Mouse (Mus musculus) urinary bladder, postnatal 14 days (tissue): ENCODE data around the gene Atf7ip.

Experiments used
- DNase-seq: peaks from one replicate; pipeline ENCODE4 v3.0.0; 2021; ENCODE audit warnings: low spot score

Gene Atf7ip

GRCm38 (mm10) chr6:136524751-136525150 lies 18.8 kb downstream of the Atf7ip start:
- DNase-seq, result peak; percentile 35

- no peak for DNase-seq
Observed at GRCm38 (mm10) chr6:136525567-136525966, 19.6 kb downstream of the Atf7ip start.

- no peak for DNase-seq
Observed at GRCm38 (mm10) chr6:136529156-136529555, 23.2 kb downstream of the Atf7ip start.

GRCm38 (mm10) chr6:136531792-136532230 lies 25.8 kb downstream of the Atf7ip start:
- peak; percentile 36 for DNase-seq

GRCm38 (mm10) chr6:136532535-136533291 lies 26.7 kb downstream of the Atf7ip start:
- peak; percentile 74 for DNase-seq

GRCm38 (mm10) chr6:136533804-136534203 lies 27.8 kb downstream of the Atf7ip start:
- no peak for DNase-seq

- DNase-seq, result no peak
Observed at GRCm38 (mm10) chr6:136534444-136534843, 28.5 kb downstream of the Atf7ip start.

- DNase-seq, result no peak
Observed at GRCm38 (mm10) chr6:136535176-136535575, 29.2 kb downstream of the Atf7ip start.

GRCm38 (mm10) chr6:136536121-136536520 lies 30.2 kb downstream of the Atf7ip start:
- DNase-seq, result no peak

- DNase-seq, result no peak
Observed at GRCm38 (mm10) chr6:136541350-136541749, 35.4 kb downstream of the Atf7ip start.

GRCm38 (mm10) chr6:136542105-136542504 lies 36.1 kb downstream of the Atf7ip start:
- no peak for DNase-seq

- peak; percentile 46 for DNase-seq
Observed at GRCm38 (mm10) chr6:136543164-136543563, 37.2 kb downstream of the Atf7ip start.

- no peak for DNase-seq
Observed at GRCm38 (mm10) chr6:136545284-136545870, 39.4 kb downstream of the Atf7ip start.

- DNase-seq, result no peak
Observed at GRCm38 (mm10) chr6:136546286-136546685, 40.3 kb downstream of the Atf7ip start.

- no peak for DNase-seq
Observed at GRCm38 (mm10) chr6:136546987-136547386, 41.0 kb downstream of the Atf7ip start.

- DNase-seq, result peak; percentile 32
Observed at GRCm38 (mm10) chr6:136548041-136548770, 42.2 kb downstream of the Atf7ip start.

- no peak for DNase-seq
Observed at GRCm38 (mm10) chr6:136548796-136549195, 42.8 kb downstream of the Atf7ip start.

- DNase-seq, result no peak
Observed at GRCm38 (mm10) chr6:136549606-136550005, 43.6 kb downstream of the Atf7ip start.

- no peak for DNase-seq
Observed at GRCm38 (mm10) chr6:136550596-136551304, 44.8 kb downstream of the Atf7ip start.

- DNase-seq, result no peak
Observed at GRCm38 (mm10) chr6:136551550-136552109, 45.7 kb downstream of the Atf7ip start.

- DNase-seq, result no peak
Observed at GRCm38 (mm10) chr6:136553156-136553555, 47.2 kb downstream of the Atf7ip start.
